Mouse (Mus musculus): ENCODE measurements around the gene Galnt7. TPM values are rescaled to one million over a fixed set of nuclear protein-coding genes. Genes with fewer than 3 reads are reported as not detected.

The Galnt7 gene
- total RNA-seq, 2 experiments from 2014 or later = 1.3 to 1.6 TPM

- ATAC-seq (replicated peaks; ENCODE audit: low FRiP score, poor library complexity, severe bottlenecking) = no peak
These were observed 140.4 kb downstream of the Galnt7 start for GRCm38 (mm10) chr8:57512141-57513056.

- peak; percentile 93 for ATAC-seq (replicated peaks; ENCODE audit: low FRiP score, poor library complexity, severe bottlenecking)
These were observed 141.3 kb downstream of the Galnt7 start, which contains the start of gene Hmgb2 for GRCm38 (mm10) chr8:57511316-57512118. Gene Hmgb2, plus strand, starts transcription at chr8:57511907.

- ATAC-seq (replicated peaks; ENCODE audit: low FRiP score, poor library complexity, severe bottlenecking) = peak; percentile 44
These were observed 142.0 kb downstream of the Galnt7 start for GRCm38 (mm10) chr8:57510791-57511315.

GRCm38 (mm10) chr8:57508657-57509056 is 144.2 kb downstream of the Galnt7 start:
- no peak for ATAC-seq (replicated peaks; ENCODE audit: low FRiP score, poor library complexity, severe bottlenecking)

- no peak for ATAC-seq (replicated peaks; ENCODE audit: low FRiP score, poor library complexity, severe bottlenecking)
These were observed 145.2 kb downstream of the Galnt7 start for GRCm38 (mm10) chr8:57507556-57508063.

- ATAC-seq (replicated peaks; ENCODE audit: low FRiP score, poor library complexity, severe bottlenecking) = peak; percentile 50
These were observed 147.3 kb downstream of the Galnt7 start for GRCm38 (mm10) chr8:57505500-57505899.

GRCm38 (mm10) chr8:57503641-57504040 is 149.2 kb downstream of the Galnt7 start:
- peak; percentile 80 for ATAC-seq (replicated peaks; ENCODE audit: low FRiP score, poor library complexity, severe bottlenecking)

- no peak for ATAC-seq (replicated peaks; ENCODE audit: low FRiP score, poor library complexity, severe bottlenecking)
These were observed 153.9 kb downstream of the Galnt7 start for GRCm38 (mm10) chr8:57498847-57499511.

DNA sequence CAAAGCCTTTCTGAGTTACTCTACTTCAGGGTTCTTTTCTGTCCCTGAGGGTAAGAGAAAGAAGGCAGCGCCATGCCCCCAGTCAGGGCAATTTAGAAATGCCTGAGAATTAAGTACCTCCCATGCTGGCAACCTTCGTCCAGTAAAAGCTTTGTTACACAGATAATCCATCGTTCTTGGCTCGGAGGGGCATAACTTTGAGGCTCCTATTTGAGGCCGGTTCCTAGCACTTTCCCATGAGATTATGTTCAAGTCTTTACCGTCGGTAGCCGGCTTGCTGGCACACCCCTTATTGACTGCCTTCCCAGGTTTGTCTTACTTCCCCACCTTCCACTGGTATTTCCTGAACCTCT is 154.4 kb downstream of the Galnt7 start:
- no peak for ATAC-seq (replicated peaks; ENCODE audit: low FRiP score, poor library complexity, severe bottlenecking)

DNA sequence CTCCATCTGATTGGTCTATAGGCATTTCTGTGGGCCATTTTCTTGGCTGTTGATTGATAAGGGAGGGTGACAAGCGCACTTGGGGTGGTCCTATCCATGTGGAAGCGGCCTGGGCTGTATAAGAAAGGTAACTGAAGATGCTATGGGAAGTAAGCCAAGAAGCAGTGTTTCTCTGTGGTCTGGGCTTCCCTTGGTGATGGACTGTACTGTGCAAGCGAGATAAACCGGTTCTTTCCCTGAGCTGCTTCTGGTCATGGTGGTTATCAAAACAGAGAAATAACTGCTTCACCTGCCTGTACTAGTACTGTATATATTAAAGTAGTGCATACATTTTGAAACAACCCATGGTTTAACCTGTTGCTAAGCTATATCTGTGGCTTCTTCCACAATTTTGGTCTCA is 161.0 kb downstream of the Galnt7 start:
- ATAC-seq (replicated peaks; ENCODE audit: low FRiP score, poor library complexity, severe bottlenecking) = no peak

DNA sequence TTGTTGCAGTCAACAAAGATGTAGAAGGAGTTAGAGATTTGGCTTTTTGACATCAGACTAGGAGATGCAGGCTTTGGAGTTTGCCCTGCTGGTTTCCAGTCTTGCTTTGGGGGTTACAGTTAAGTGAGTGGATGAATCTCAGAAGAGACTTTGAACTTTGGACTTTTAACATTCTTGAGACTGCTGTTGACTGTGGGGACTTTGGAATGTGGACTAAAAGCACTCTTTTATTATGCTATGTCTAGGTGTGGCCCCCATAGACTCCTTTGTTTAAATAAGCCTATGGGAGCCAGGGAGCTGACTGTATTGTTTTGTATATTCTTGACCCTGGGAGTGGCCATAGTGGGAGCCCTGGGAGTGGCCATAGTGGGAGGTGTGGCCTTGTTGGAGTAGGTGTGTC is 162.9 kb downstream of the Galnt7 start:
- no peak for ATAC-seq (replicated peaks; ENCODE audit: low FRiP score, poor library complexity, severe bottlenecking)

DNA sequence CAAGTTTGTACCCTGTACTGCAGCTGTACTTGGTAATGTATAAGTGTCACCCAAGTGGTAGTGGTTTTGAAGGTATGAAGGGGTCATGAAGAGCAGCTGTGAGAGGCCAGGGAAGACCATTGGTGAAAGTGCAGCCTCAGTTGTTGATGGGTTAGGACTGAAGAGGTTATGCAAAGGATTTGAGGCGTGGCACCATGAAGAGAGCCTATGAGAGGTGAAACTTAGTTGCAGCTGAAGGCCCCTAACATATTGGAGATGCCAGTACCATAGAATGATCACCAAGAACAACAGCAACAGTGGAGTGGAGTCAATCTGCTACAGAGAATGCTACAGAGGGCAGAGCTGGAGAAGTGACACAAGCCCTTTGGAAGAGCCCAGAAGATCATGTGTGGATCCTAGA is 163.5 kb downstream of the Galnt7 start:
- ATAC-seq (replicated peaks; ENCODE audit: low FRiP score, poor library complexity, severe bottlenecking) = no peak

DNA sequence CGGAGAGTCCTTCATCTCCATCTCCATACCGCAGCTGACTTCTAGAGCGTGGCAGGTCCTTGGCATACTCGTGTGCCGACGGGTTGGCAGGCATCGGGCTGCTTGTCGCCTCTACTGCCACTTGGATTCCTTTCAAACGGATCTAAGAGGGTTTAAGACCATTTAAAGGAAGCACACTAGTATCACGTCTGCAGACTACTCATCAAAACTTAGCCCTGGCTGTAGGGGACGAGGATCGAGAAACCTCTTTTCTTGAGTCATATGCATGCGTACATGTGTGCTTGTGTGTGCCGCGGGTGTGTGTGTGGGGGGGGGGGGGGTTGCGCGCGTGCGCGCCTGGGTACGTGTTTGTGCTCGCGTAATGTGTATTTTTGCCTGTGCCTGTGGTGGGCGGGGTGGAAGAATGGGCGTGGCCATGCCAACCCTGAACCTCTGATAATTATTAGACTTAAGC is 164.5 kb downstream of the Galnt7 start:
- peak; percentile 65 for ATAC-seq (replicated peaks; ENCODE audit: low FRiP score, poor library complexity, severe bottlenecking)

- ATAC-seq (replicated peaks; ENCODE audit: low FRiP score, poor library complexity, severe bottlenecking) = peak; percentile 95
These were observed 165.2 kb downstream of the Galnt7 start, which contains the start of gene Sap30 for GRCm38 (mm10) chr8:57487441-57488155. Gene Sap30, minus strand, starts transcription at chr8:57487860.

- peak; percentile 43 for ATAC-seq (replicated peaks; ENCODE audit: low FRiP score, poor library complexity, severe bottlenecking)
These were observed 166.1 kb downstream of the Galnt7 start for GRCm38 (mm10) chr8:57486491-57487440.

DNA sequence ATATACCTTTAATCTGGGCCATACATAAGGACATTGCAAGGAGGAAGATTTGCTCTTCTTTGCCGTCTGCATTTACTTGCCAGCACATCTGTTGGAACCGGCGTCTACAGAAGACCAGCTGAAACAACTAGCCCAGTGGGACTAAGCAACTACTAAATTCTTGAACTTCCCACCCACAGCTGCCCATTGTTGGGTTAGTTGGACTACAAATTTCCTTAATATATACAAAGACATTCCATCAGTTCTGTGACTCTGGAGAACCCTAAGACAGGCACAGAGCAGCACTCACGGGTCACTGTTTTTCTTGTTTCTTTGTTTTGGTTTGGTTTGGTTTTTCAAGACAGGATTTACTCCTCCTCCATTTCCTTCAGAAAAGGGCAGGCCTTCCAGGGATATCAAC is 172.2 kb downstream of the Galnt7 start:
- no peak for ATAC-seq (replicated peaks; ENCODE audit: low FRiP score, poor library complexity, severe bottlenecking)

- no peak for ATAC-seq (replicated peaks; ENCODE audit: low FRiP score, poor library complexity, severe bottlenecking)
These were observed 173.1 kb downstream of the Galnt7 start for GRCm38 (mm10) chr8:57479700-57480099.

DNA sequence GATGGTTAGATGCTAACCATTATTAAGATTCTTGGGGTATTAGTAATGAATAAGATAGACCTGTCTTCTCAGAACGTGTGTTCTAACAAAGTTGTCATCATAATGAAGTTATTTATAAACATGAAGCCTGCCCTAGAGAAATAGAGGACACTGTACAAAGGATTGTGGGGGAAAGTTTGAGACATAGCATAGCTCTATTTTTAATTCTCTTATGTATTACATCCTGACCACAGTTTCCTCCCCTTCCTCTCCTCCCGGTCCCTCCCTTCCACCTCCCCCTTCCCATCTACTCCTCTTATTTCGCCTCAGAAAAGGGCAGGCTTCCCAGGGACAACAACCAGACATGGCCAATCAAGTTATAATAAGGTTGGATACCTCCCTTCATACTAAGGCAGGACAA is 174.4 kb downstream of the Galnt7 start:
- ATAC-seq (replicated peaks; ENCODE audit: low FRiP score, poor library complexity, severe bottlenecking) = no peak
